Mouse (Mus musculus) right cerebral cortex, postnatal 4 days (tissue): Measurements from ENCODE around the gene Casc4.
"Not testable (repeated sequence)": the region's sequence is repeated elsewhere in the genome, so short reads cannot be mapped to it uniquely, and the experiment has no call there.

Experiments used
- DNase-seq: peaks from one replicate; pipeline ENCODE4 v3.0.0-alpha.2; 2022

Casc4 gene

GRCm38 (mm10) chr2:121916047-121916970 is 49.5 kb downstream of the Casc4 start:
- no peak for DNase-seq

GRCm38 (mm10) chr2:121937624-121938023 is 70.9 kb downstream of the Casc4 start:
- DNase-seq, result not testable (repeated sequence)

GRCm38 (mm10) chr2:121943364-121943763 is 76.6 kb downstream of the Casc4 start:
- no peak for DNase-seq

GRCm38 (mm10) chr2:121954971-121955656 is 88.3 kb downstream of the Casc4 start:
- no peak for DNase-seq

GRCm38 (mm10) chr2:121955765-121956223 is 89.0 kb downstream of the Casc4 start, which contains the start of the genes Ctdspl2 and Mageb3:
Gene Ctdspl2 (plus strand): TSS chr2:121956001.
Gene Mageb3 (minus strand): TSS chr2:121956092.
- DNase-seq, result peak; percentile 87

GRCm38 (mm10) chr2:121956224-121957018 is 89.7 kb downstream of the Casc4 start:
- peak; percentile 97 for DNase-seq

- no peak for DNase-seq
Observed at GRCm38 (mm10) chr2:121957216-121957792, 90.5 kb downstream of the Casc4 start.
